17 mouse cellular contexts compared by ENCODE assay signal in genomic region chr5:57943176-57943575, GRCm38 (mm10).
A peak's percentile ranks its signal among the peaks of the same experiment; 100 is the strongest.
DNase-seq lines count a peak whose midpoint lies in the region; ATAC-seq and TF ChIP-seq lines count a peak whose summit lies in the region.
"Had no signal": no experiment of that assay in that cellular context is flagged by ENCODE, and none has a peak within 500 bp of the region (broad histone marks: within the 10 kb centered on the region; RNA-seq: fewer than 3 reads in every experiment).

No protein-coding gene starts in this region.

- H3K4me1 ChIP-seq in limb, embryonic 14.5 days (ENCODE audit: control insufficient read depth, insufficient read depth, low read length), result no peaks in the 10 kb centered on the region
- peaks cover 2% of the 10 kb centered on the region; the same call in 1 of the 2 replicates for H3K4me1 ChIP-seq in limb, embryonic 10.5 days
- H3K4me1 ChIP-seq: embryonic facial prominence, embryonic 13.5 days; forebrain, embryonic 15.5 days; heart, embryonic 12.5 days; hindbrain, embryonic 10.5 days had no signal

- no peaks in the 10 kb centered on the region for H3K36me3 ChIP-seq in limb, embryonic 14.5 days (ENCODE audit: control insufficient read depth, insufficient read depth, low read length)
- no peaks in the 10 kb centered on the region for H3K36me3 ChIP-seq in limb, embryonic 10.5 days
- H3K36me3 ChIP-seq: embryonic facial prominence, embryonic 13.5 days; forebrain, embryonic 15.5 days; hindbrain, embryonic 10.5 days had no signal

- H3K27me3 ChIP-seq in limb, embryonic 14.5 days (ENCODE audit: control insufficient read depth, insufficient read depth, low read length), result no peaks in the 10 kb centered on the region
- H3K27me3 ChIP-seq in limb, embryonic 10.5 days (ENCODE audit: low read depth, poor library complexity, severe bottlenecking), result no peaks in the 10 kb centered on the region
- H3K27me3 ChIP-seq: embryonic facial prominence, embryonic 13.5 days; forebrain, embryonic 15.5 days; heart, embryonic 12.5 days had no signal

- peak; percentile 23 for DNase-seq in limb, embryonic 14.5 days (ENCODE audit: low spot score)
- DNase-seq in limb, embryonic 10.5 days (ENCODE audit: low spot score), result no peak
- peak; percentile 25 to 50 for DNase-seq in urinary bladder, postnatal 36 days (ENCODE audit: low spot score in 2 of 2)
- DNase-seq in urinary bladder, postnatal 4 days (ENCODE audit: low spot score in 2 of 2), result no peak
- peak; percentile 83 for DNase-seq in fat pad, adult 2 months (ENCODE audit: extremely low read depth, low read depth, low spot score)
- no peak for DNase-seq in adrenal gland, postnatal 4 days (ENCODE audit: low spot score in 2 of 2)
- DNase-seq: adrenal gland, postnatal 10 days; cerebellum, adult 11-12 months; cerebellum, adult 9-10 months; cerebellum, postnatal 25 days; gastrocnemius, postnatal 14 days had no signal

- 39% methylated on average over 2 of the region's 2 CpGs for WGBS in limb, embryonic 14.5 days
- WGBS in limb, embryonic 10.5 days, result 61% methylated on average over 2 of the region's 2 CpGs

- H3K4me2 ChIP-seq in limb, embryonic 14.5 days (replicated peaks; ENCODE audit: low read depth, low read length, severe bottlenecking), result no peak overlapping the region
- H3K4me2 ChIP-seq: embryonic facial prominence, embryonic 13.5 days; forebrain, embryonic 15.5 days; heart, embryonic 12.5 days; hindbrain, embryonic 14.5 days had no signal

- no peaks in the 10 kb centered on the region for H3K9me3 ChIP-seq in limb, embryonic 14.5 days (ENCODE audit: control insufficient read depth, low read length)
- no peaks in the 10 kb centered on the region for H3K9me3 ChIP-seq in limb, embryonic 10.5 days (replicated peaks)
- H3K9me3 ChIP-seq: embryonic facial prominence, embryonic 13.5 days; forebrain, embryonic 15.5 days; heart, embryonic 12.5 days; hindbrain, embryonic 10.5 days had no signal

- no peak for ATAC-seq in limb, embryonic 14.5 days (ENCODE audit: low FRiP score, low read depth)
- ATAC-seq: forebrain, embryonic 15.5 days had no signal

- no peak overlapping the region for H3K27ac ChIP-seq in limb, embryonic 14.5 days (replicated peaks; ENCODE audit: low read depth, low read length)
- no peak overlapping the region for H3K27ac ChIP-seq in limb, embryonic 10.5 days
- H3K27ac ChIP-seq: embryonic facial prominence, embryonic 13.5 days; forebrain, embryonic 15.5 days; hindbrain, embryonic 10.5 days; hindbrain, embryonic 14.5 days had no signal

- H3K9ac ChIP-seq in limb, embryonic 14.5 days (ENCODE audit: low read depth, low read length, severe bottlenecking), result no peak overlapping the region
- H3K9ac ChIP-seq: embryonic facial prominence, embryonic 13.5 days; forebrain, embryonic 15.5 days; heart, embryonic 12.5 days; hindbrain, embryonic 14.5 days had no signal

- H3K4me3 ChIP-seq in limb, embryonic 14.5 days (replicated peaks; ENCODE audit: low read length), result no peak overlapping the region
- H3K4me3 ChIP-seq in limb, embryonic 10.5 days, result no peak overlapping the region
- H3K4me3 ChIP-seq: embryonic facial prominence, embryonic 13.5 days; erythroblast, embryonic 14.5 days; forebrain, embryonic 15.5 days; heart, embryonic 12.5 days; hindbrain, embryonic 10.5 days had no signal

- TF ChIP-seq POLR2A in limb, embryonic 14.5 days (IDR thresholded peaks at IDR 0.05; ENCODE audit: borderline replicate concordance, extremely low read depth, insufficient read depth, insufficient read length), result no peak

Comparison
In these comparisons a context has a peak if more than half of its experiments do, and no peak if none do; other contexts are left out.
1. DNase-seq: peak in limb, embryonic 14.5 days (single experiment), urinary bladder, postnatal 36 days (2 of 2) and fat pad, adult 2 months (single experiment); none in limb, embryonic 10.5 days (single experiment), urinary bladder, postnatal 4 days (0 of 2) and adrenal gland, postnatal 4 days (0 of 2).